Mouse (Mus musculus) lung, adult 2 months (tissue): ENCODE data around the gene Pbx4.

ENCODE experiments used
- CTCF ChIP-seq: fragments of 200-500 bp; IDR thresholded peaks from 2 replicates; pipeline ENCODE4 v1.5.1; 2011; ENCODE audit warnings: mild to moderate bottlenecking, low read length, control low read depth; ENCODE audit not compliant: insufficient read depth
- POLR2A ChIP-seq: fragments of 200-500 bp; IDR thresholded peaks from 2 replicates; pipeline ENCODE4 v1.6.1; 2011; ENCODE audit warnings: low read depth, mild to moderate bottlenecking, control low read depth, low read length, borderline replicate concordance; ENCODE audit errors: extremely low read depth

GRCm38 (mm10) chr8:69801796-69802195, 30.5 kb upstream of the Pbx4 start:
- no peak for TF ChIP-seq POLR2A
- TF ChIP-seq CTCF: no peak
